Comparison of ENCODE assay signal across 8 mouse cellular contexts in the genomic region with DNA sequence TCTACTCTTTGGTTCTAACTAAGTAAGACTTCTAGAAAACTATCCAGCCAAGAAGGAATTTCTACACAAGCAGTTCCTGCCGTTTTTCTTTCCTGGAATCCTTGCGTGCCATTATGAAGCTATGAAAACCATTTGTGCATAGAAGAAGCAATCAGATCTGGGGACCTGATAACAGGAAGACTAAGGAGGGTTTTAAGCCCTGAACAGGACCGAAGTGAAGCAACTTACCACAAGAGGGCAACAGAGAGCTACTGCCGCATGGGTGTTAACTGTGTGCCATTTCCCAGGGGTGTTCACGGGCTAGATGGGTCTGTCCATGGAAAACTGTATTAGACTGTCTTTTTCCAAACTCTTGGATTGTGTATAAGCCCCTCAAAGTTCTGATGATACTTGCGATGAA. TPM values are rescaled to one million over a fixed set of nuclear protein-coding genes. Genes with fewer than 3 reads are reported as not detected.
DNase-seq lines count a peak whose midpoint lies in the region; ATAC-seq and TF ChIP-seq lines count a peak whose summit lies in the region.

No protein-coding gene starts in this region.

- H3K9me3 ChIP-seq in G1E (replicated peaks), result no peaks in the 10 kb centered on the region

- H3K4me1 ChIP-seq in G1E (ENCODE audit: insufficient read depth, low read depth, low read length), result no peaks in the 10 kb centered on the region

- ATAC-seq in G1E (ENCODE audit: extremely low read depth, insufficient number of reproducible peaks, low FRiP score, poor library complexity, severe bottlenecking), result peak; percentile 66; the same call in 1 of the 2 replicates
- ATAC-seq in neutrophil, adult 5-6 weeks (ENCODE audit: extremely low read depth, insufficient number of reproducible peaks, low FRiP score, poor library complexity, severe bottlenecking), result peak; percentile 58; the same call in 1 of the 2 replicates

- H3K4me3 ChIP-seq in G1E (ENCODE audit: low read depth, low read length), result no peak overlapping the region

- peak; percentile 22 for DNase-seq in G1E (ENCODE audit: low spot score)
- peak; percentile 85 for DNase-seq in brain, embryonic 14.5 days (ENCODE audit: low read depth)
- DNase-seq in fibroblast of lung, adult 2 months (ENCODE audit: low read depth), result peak; percentile 56
- DNase-seq in heart, postnatal 4 days, result peak; percentile 84
- peak; percentile 53 to 93 for DNase-seq in layer of hippocampus, adult 18-20 months (ENCODE audit: low spot score in 2 of 2)
- DNase-seq in lung, adult 18-20 months, result peak; percentile 59 to 69
- peak; percentile 66 for DNase-seq in thymus, postnatal 14 days

- H3K36me3 ChIP-seq in G1E (replicated peaks), result no peaks in the 10 kb centered on the region

- no peak for TF ChIP-seq POLR2A in brain, embryonic 14.5 days (IDR thresholded peaks at IDR 0.05; ENCODE audit: borderline replicate concordance, extremely low read depth, insufficient read depth, insufficient read length, poor library complexity, severe bottlenecking)

- H3K27me3 ChIP-seq in G1E (ENCODE audit: insufficient read depth, low read length), result no peaks in the 10 kb centered on the region

- TF ChIP-seq CTCF in G1E (IDR thresholded peaks at IDR 0.05; ENCODE audit: low read depth, low read length), result peak; percentile 86
- TF ChIP-seq CTCF in brain, embryonic 14.5 days (IDR thresholded peaks at IDR 0.05; ENCODE audit: borderline replicate concordance, extremely low read depth, insufficient read depth, insufficient read length), result peak; percentile 88

RNA-seq across cellular contexts. Expression of gene Ccna1, which starts 24.8 kb away (rescaled TPM):
- total RNA-seq in G1E (2014; fragmentation: Nextera tagmentation), result not detected in 2 replicates
- 0.23 TPM in 1 of 2 replicates, not detected in the other for total RNA-seq in G1E (2017)
- polyA plus RNA-seq in G1E (2012), result not detected in 2 replicates
- 2.1 and 2.8 TPM in 2 replicates for polyA plus RNA-seq in brain, embryonic 14.5 days (2012; rRNA removed)
- total RNA-seq in heart, postnatal 4 days (2021), result under 1 TPM; 0.88 to 0.91 TPM
- total RNA-seq in layer of hippocampus, adult 18-20 months (2021), result 1 to 10 TPM; 1.6 to 1.7 TPM
- total RNA-seq in neutrophil, adult 5-6 weeks (2017), result not detected in 2 replicates

RNA-seq across cellular contexts. Expression of gene Spg20, which starts 31.9 kb away (rescaled TPM):
- total RNA-seq in G1E (2014; fragmentation: Nextera tagmentation) (23.4 and 26.4 TPM in 2 replicates), G1E (2017) (18.8 and 20.9 TPM in 2 replicates)
- polyA plus RNA-seq in G1E (2012), result 10.3 and 11.3 TPM in 2 replicates
- polyA plus RNA-seq in brain, embryonic 14.5 days (2012; rRNA removed), result 13.2 and 15.7 TPM in 2 replicates
- 10 to 100 TPM; 43.4 to 48.1 TPM for total RNA-seq in heart, postnatal 4 days (2021)
- 10 to 100 TPM; 46.7 to 58.2 TPM for total RNA-seq in layer of hippocampus, adult 18-20 months (2021)
- total RNA-seq in neutrophil, adult 5-6 weeks (2017), result 10.1 and 12.0 TPM in 2 replicates

RNA-seq across cellular contexts. Expression of gene Ccdc169, which starts 57.1 kb away (rescaled TPM):
- total RNA-seq in G1E (2014; fragmentation: Nextera tagmentation) (0.30 TPM in 1 of 2 replicates, not detected in the other), G1E (2017) (0.11 and 0.17 TPM in 2 replicates)
- not detected in 2 replicates for polyA plus RNA-seq in G1E (2012)
- 0.25 and 0.33 TPM in 2 replicates for polyA plus RNA-seq in brain, embryonic 14.5 days (2012; rRNA removed)
- total RNA-seq in heart, postnatal 4 days (2021), result under 1 TPM in 1 of 2 experiments, not detected in 1; 0.18 TPM
- under 1 TPM in 1 of 2 experiments, not detected in 1; 0.38 TPM for total RNA-seq in layer of hippocampus, adult 18-20 months (2021)
- total RNA-seq in neutrophil, adult 5-6 weeks (2017), result 2.0 TPM in 1 of 2 replicates, not detected in the other

Comparison
In these comparisons a context has a peak if more than half of its experiments do, and no peak if none do; other contexts are left out.
1. DNase-seq: peak in every context shown above with its lines; median percentile 85 in brain, embryonic 14.5 days; 84 in heart, postnatal 4 days; 73 in layer of hippocampus, adult 18-20 months; 66 in thymus, postnatal 14 days; 64 in lung, adult 18-20 months; 56 in fibroblast of lung, adult 2 months; 22 in G1E.